In genomic region chr11:50622238-50622726, GRCm38 (mm10) we compare ENCODE assay signal across 8 mouse cellular contexts. TPM values are rescaled to one million over a fixed set of nuclear protein-coding genes. Genes with fewer than 3 reads are reported as not detected.
DNase-seq lines count a peak whose midpoint lies in the region; ATAC-seq and TF ChIP-seq lines count a peak whose summit lies in the region.

No protein-coding gene starts in this region.

- H3K9ac ChIP-seq in intestine, postnatal 0 days (ENCODE audit: low read depth, low read length) = no peak overlapping the region

- H3K9me3 ChIP-seq in intestine, postnatal 0 days (ENCODE audit: control insufficient read depth) = no peaks in the 10 kb centered on the region

- peak overlapping the region; percentile 49 for H3K4me2 ChIP-seq in intestine, postnatal 0 days (replicated peaks; ENCODE audit: low read depth)

- ATAC-seq in intestine, postnatal 0 days = peak; percentile 65; the same call in 1 of the 2 replicates

- H3K36me3 ChIP-seq in intestine, postnatal 0 days (ENCODE audit: control insufficient read depth, insufficient read depth) = no peaks in the 10 kb centered on the region

- no peaks in the 10 kb centered on the region for H3K4me1 ChIP-seq in lung, adult 2 months (ENCODE audit: control insufficient read depth, insufficient read depth, low read length)
- H3K4me1 ChIP-seq in intestine, postnatal 0 days (replicated peaks; ENCODE audit: control insufficient read depth, insufficient read depth, low read length) = 0 out of 2 replicates have a peak, but pooled peaks cover 4% of the 10 kb centered on the region

- TF ChIP-seq CTCF in lung, adult 2 months (IDR thresholded peaks at IDR 0.05; ENCODE audit: insufficient read depth, low read length) = no peak
- TF ChIP-seq CTCF in intestine, postnatal 0 days (IDR thresholded peaks at IDR 0.05; ENCODE audit: low read depth) = no peak

- H3K4me3 ChIP-seq in lung, adult 2 months (replicated peaks; ENCODE audit: extremely low read depth, low read depth, low read length) = no peak overlapping the region
- H3K4me3 ChIP-seq in intestine, postnatal 0 days (ENCODE audit: low read depth, low read length) = no peak overlapping the region

- 23% methylated on average over 15 of the region's 15 CpGs for WGBS in lung, adult 2 months
- 29% methylated on average over 15 of the region's 15 CpGs for WGBS in intestine, postnatal 0 days

- H3K27me3 ChIP-seq in intestine, postnatal 0 days (replicated peaks; ENCODE audit: control insufficient read depth, insufficient read depth, low read length) = no peaks in the 10 kb centered on the region

- no peak for TF ChIP-seq POLR2A in lung, adult 2 months (IDR thresholded peaks at IDR 0.05; ENCODE audit: borderline replicate concordance, extremely low read depth, low read depth, low read length)

- peak overlapping the region; percentile 41 for H3K27ac ChIP-seq in intestine, postnatal 0 days (ENCODE audit: low read depth, low read length)

- peak; percentile 62 to 75 for DNase-seq in lung, adult 18-20 months
- DNase-seq in lung, adult 2 months = no peak
- peak; percentile 64 to 73 for DNase-seq in gastrocnemius, adult 8-10 months (ENCODE audit: low spot score in 2 of 2)
- peak; percentile 69 for DNase-seq in lung, postnatal 25 days (ENCODE audit: low spot score)
- DNase-seq in thymus, postnatal 36 days = no peak
- no peak for DNase-seq in B cell, adult 2 months
- no peak for DNase-seq in layer of hippocampus, postnatal 10 days (ENCODE audit: low spot score in 2 of 2)

RNA-seq across cellular contexts. Expression of gene Adamts2, which starts 20.4 kb away (rescaled TPM):
- polyA plus RNA-seq in lung, adult 2 months (2012; rRNA removed) = 27.4 and 32.8 TPM in 2 replicates
- 1 to 10 TPM; 3.5 to 4.9 (median 4.7) TPM for total RNA-seq in gastrocnemius, adult 8-10 months (2022)
- polyA plus RNA-seq in intestine, postnatal 0 days (2015; fragmentation: Nextera tagmentation; extraction: Ambion mirVana) = 4.6 and 4.8 TPM in 2 replicates
- 1 to 10 TPM; 7.7 to 9.6 TPM for total RNA-seq in layer of hippocampus, postnatal 10 days (2021)

Comparison
In these comparisons a context has a peak if more than half of its experiments do, and no peak if none do; other contexts are left out.
1. DNase-seq: peak in lung, adult 18-20 months (2 of 2), gastrocnemius, adult 8-10 months (2 of 2) and lung, postnatal 25 days (single experiment); none in lung, adult 2 months (single experiment), thymus, postnatal 36 days (0 of 2), B cell, adult 2 months (0 of 2) and layer of hippocampus, postnatal 10 days (0 of 2).